Mouse (Mus musculus): ENCODE measurements around the gene Appl1. TPM values are rescaled to one million over a fixed set of nuclear protein-coding genes. Genes with fewer than 3 reads are reported as not detected.

Appl1 gene
- 43.1 and 50.1 TPM in 2 replicates for polyA plus RNA-seq (2016; fragmentation: Nextera tagmentation; extraction: Ambion mirVana)

DNA sequence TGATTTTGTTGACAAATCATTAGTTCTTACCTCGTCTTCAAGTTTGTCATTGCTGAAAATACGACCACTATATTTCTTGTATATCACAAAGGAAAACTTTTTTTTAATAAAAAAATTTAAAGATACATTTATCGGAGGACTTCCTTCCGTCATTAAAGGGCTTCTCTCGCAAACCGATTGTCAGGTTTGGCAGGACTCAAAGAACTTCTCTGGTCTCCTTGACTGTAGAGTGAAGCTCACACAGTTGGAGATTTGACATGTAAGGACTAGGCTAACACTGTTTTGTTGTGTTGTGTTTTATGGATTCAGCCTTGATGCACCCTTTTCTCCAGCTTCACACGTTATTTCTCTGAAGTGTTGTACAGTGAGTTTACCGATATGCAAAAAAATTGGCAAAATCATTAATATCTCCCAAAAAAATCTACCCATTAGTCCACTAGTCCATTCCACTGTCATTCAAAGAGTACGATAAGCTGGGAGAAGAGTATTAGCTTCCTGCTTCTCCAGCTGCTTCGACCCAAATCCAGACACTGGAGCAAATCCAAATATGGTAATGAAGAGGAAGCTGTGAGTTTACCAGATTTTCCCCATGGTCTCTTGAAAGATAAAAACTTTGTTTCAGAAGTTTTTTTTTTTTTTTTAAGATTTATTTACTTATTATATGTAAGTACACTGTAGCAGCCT, at the start of gene Appl1:
Appl1 (minus strand) TSS at position 127 of the 684 bp plus-strand sequence.
- Histone ChIP-seq H3K4me2 (replicated peaks) (peak within 1 kb of the TSS; percentile 66), H3K27me3 (replicated peaks) (no peaks in the 10 kb centered on the region), H3K4me3 (peak within 1 kb of the TSS; percentile 92), H3K9ac (peak within 1 kb of the TSS; percentile 90), H3K36me3 (no peaks in the 10 kb centered on the region), H3K4me1 (peaks cover 4% of the 10 kb centered on the region; the same call in 1 of the 2 replicates), H3K27ac (peak within 1 kb of the TSS; percentile 81), H3K9me3 (no peaks in the 10 kb centered on the region)
- ATAC-seq (ENCODE audit: low FRiP score, low read depth) = no peak
- WGBS = 52% methylated on average over 10 of the region's 10 CpGs

DNA sequence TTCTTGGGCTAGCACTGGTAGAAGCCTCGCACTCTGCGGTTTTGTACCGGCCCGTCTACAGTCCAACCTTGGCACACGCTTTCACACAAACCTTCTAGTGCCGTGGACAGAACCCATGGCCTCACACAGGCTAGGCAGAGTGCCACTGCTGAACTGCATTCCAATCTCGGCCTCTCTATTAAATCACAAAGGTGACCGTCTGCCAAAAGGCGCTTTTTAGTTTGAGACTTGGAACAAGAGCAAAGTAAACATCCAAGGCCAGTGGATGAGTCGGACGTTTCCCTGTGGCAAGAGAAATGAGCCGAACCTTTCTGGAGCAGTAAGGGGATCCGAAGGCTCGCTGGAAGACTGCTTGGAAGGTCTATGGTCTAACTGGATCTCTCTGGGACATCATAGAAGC, 48.8 kb upstream of the Appl1 start:
- H3K27me3 ChIP-seq (replicated peaks) = no peaks in the 10 kb centered on the region
- no peak for ATAC-seq (ENCODE audit: low FRiP score, low read depth)
- H3K4me3 ChIP-seq = no peak overlapping the region
- WGBS = 90% methylated on average over 14 of the region's 14 CpGs
- no peak overlapping the region for H3K4me2 ChIP-seq (replicated peaks)
- no peaks in the 10 kb centered on the region for H3K4me1 ChIP-seq
- no peaks in the 10 kb centered on the region for H3K36me3 ChIP-seq
- H3K27ac ChIP-seq = no peak overlapping the region
- H3K9me3 ChIP-seq = no peaks in the 10 kb centered on the region
- H3K9ac ChIP-seq = no peak overlapping the region

- Histone ChIP-seq H3K9ac (no peak overlapping the region), H3K27me3 (replicated peaks) (no peaks in the 10 kb centered on the region), H3K4me1 (no peaks in the 10 kb centered on the region), H3K36me3 (no peaks in the 10 kb centered on the region), H3K27ac (no peak overlapping the region), H3K9me3 (no peaks in the 10 kb centered on the region), H3K4me2 (replicated peaks) (no peak overlapping the region), H3K4me3 (no peak overlapping the region)
- WGBS = 90% methylated on average over 2 of the region's 2 CpGs
- ATAC-seq (ENCODE audit: low FRiP score, low read depth) = no peak
These were observed 46.9 kb upstream of the Appl1 start for GRCm38 (mm10) chr14:27017936-27018335.

DNA sequence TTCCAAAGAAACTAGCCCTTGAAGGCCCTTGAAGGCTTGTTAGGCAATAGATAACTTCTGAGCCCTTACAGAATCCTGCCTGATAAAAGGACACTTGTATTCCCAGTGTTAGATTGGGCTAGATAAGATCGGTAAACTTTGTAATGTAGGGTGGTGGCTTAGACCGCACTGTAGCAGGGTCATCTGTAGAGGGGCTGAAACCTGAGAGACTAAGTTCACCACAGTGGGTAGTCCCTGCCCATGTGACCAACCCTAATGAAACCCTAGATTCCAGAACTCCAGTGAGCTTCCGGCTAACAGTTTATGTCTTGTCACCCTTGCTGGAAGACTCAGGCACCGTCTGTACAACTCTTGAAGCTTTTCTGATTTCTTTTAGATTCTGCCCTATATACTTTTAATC, 42.6 kb upstream of the Appl1 start:
- no peaks in the 10 kb centered on the region for H3K9me3 ChIP-seq
- no peak for ATAC-seq (ENCODE audit: low FRiP score, low read depth)
- H3K27ac ChIP-seq = no peak overlapping the region
- no peaks in the 10 kb centered on the region for H3K4me1 ChIP-seq
- no peaks in the 10 kb centered on the region for H3K36me3 ChIP-seq
- H3K27me3 ChIP-seq (replicated peaks) = no peaks in the 10 kb centered on the region
- H3K4me2 ChIP-seq (replicated peaks) = no peak overlapping the region
- no peak overlapping the region for H3K9ac ChIP-seq
- H3K4me3 ChIP-seq = no peak overlapping the region
- 72% methylated on average over 4 of the region's 4 CpGs for WGBS

GRCm38 (mm10) chr14:27011561-27011960, 40.5 kb upstream of the Appl1 start:
- 81% methylated on average over 5 of the region's 5 CpGs for WGBS
- no peak for ATAC-seq (ENCODE audit: low FRiP score, low read depth)

GRCm38 (mm10) chr14:27005937-27006336, 34.9 kb upstream of the Appl1 start:
- Histone ChIP-seq H3K4me1 (no peaks in the 10 kb centered on the region), H3K4me3 (no peak overlapping the region), H3K27me3 (replicated peaks) (0 out of 2 replicates have a peak, but pooled peaks cover 2% of the 10 kb centered on the region), H3K4me2 (replicated peaks) (no peak overlapping the region), H3K9ac (no peak overlapping the region), H3K36me3 (no peaks in the 10 kb centered on the region), H3K9me3 (no peaks in the 10 kb centered on the region), H3K27ac (no peak overlapping the region)
- no peak for ATAC-seq (ENCODE audit: low FRiP score, low read depth)
- 32% methylated on average over 6 of the region's 6 CpGs for WGBS

More at GRCm38 (mm10) chr14:27011561-27011960, 40.5 kb upstream of the Appl1 start:
- no peaks in the 10 kb centered on the region for H3K4me1 ChIP-seq
- no peak overlapping the region for H3K27ac ChIP-seq
- no peaks in the 10 kb centered on the region for H3K36me3 ChIP-seq
- H3K9me3 ChIP-seq = no peaks in the 10 kb centered on the region
- no peaks in the 10 kb centered on the region for H3K27me3 ChIP-seq (replicated peaks)
- no peak overlapping the region for H3K9ac ChIP-seq
- no peak overlapping the region for H3K4me2 ChIP-seq (replicated peaks)
- H3K4me3 ChIP-seq = no peak overlapping the region

GRCm38 (mm10) chr14:27004906-27005305, 33.9 kb upstream of the Appl1 start:
- H3K4me3 ChIP-seq = no peak overlapping the region
- H3K27ac ChIP-seq = no peak overlapping the region
- no peak for ATAC-seq (ENCODE audit: low FRiP score, low read depth)
- WGBS = 83% methylated on average over 7 of the region's 7 CpGs
- H3K4me1 ChIP-seq = no peaks in the 10 kb centered on the region
- 0 out of 2 replicates have a peak, but pooled peaks cover 2% of the 10 kb centered on the region for H3K27me3 ChIP-seq (replicated peaks)
- H3K4me2 ChIP-seq (replicated peaks) = no peak overlapping the region
- H3K36me3 ChIP-seq = no peaks in the 10 kb centered on the region
- no peak overlapping the region for H3K9ac ChIP-seq
- H3K9me3 ChIP-seq = no peaks in the 10 kb centered on the region

- Histone ChIP-seq H3K27ac (no peak overlapping the region), H3K9ac (no peak overlapping the region), H3K9me3 (no peaks in the 10 kb centered on the region), H3K4me3 (no peak overlapping the region), H3K4me1 (no peaks in the 10 kb centered on the region), H3K4me2 (replicated peaks) (no peak overlapping the region), H3K27me3 (replicated peaks) (0 out of 2 replicates have a peak, but pooled peaks cover 2% of the 10 kb centered on the region), H3K36me3 (no peaks in the 10 kb centered on the region)
- ATAC-seq (ENCODE audit: low FRiP score, low read depth) = no peak
- WGBS = 3% methylated on average over 11 of the region's 11 CpGs
These were observed 29.4 kb upstream of the Appl1 start for GRCm38 (mm10) chr14:27000386-27000785.

DNA sequence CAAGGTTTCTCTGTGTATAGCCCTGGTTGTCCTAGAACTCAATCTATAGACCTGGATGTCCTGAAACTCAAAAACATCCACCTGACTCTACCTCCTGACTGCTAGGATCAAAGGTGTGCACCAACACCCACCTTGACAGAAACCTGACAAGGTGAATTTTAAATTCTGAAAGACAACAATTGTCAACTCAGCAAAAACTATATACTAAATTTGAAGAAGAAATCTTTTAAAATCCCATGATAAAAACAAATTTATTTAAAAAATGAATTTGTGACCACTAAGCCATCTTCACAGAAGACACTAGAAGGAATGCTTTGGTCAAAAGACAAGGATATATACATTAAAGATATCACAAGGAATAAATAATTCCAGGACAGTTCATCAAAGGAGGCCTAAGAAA, 25.2 kb upstream of the Appl1 start:
- Histone ChIP-seq H3K27me3 (replicated peaks) (0 out of 2 replicates have a peak, but pooled peaks cover under 1% of the 10 kb centered on the region), H3K4me2 (replicated peaks) (no peak overlapping the region), H3K4me1 (peaks cover 3% of the 10 kb centered on the region; the same call in 1 of the 2 replicates), H3K27ac (no peak overlapping the region), H3K9ac (no peak overlapping the region), H3K4me3 (no peak overlapping the region), H3K36me3 (no peaks in the 10 kb centered on the region), H3K9me3 (no peaks in the 10 kb centered on the region)
- ATAC-seq (ENCODE audit: low FRiP score, low read depth) = no peak

DNA sequence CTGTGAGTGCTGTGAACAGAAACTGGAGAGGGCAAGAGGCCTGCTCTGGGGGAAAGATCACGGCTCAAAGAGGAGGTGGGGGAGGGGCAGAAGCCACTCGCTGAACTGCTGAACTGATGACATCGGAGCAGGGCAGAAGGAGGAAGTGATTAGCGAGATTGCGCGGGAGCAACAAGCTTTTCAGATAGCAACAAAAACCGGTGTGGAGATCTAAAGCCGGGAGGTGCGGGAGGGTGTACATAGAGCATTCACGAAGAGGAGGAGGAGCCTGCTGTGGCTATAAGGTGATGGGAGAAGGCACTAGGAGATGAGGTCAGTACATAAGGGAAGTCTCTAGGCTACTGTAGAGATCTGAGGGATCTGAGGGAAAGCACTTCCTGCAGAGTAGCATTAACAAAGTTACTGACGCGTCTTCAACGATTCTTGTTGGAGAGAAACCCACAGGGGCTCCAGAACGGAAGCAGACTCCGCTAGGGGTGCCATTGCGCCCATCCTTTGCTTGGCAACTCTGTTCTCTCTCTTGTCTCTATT, 23.2 kb upstream of the Appl1 start, which contains the start of gene Hesx1:
Hesx1 (plus strand) TSS at position 206 of the 531 bp plus-strand sequence.
- 11% methylated on average over 16 of the region's 16 CpGs for WGBS
- H3K9ac ChIP-seq = peak within 1 kb of the TSS; percentile 38; the same call in 1 of the 2 replicates
- peaks cover 3% of the 10 kb centered on the region; the same call in 1 of the 2 replicates for H3K4me1 ChIP-seq
- H3K4me2 ChIP-seq (replicated peaks) = peak within 1 kb of the TSS; percentile 61
- 0 out of 2 replicates have a peak within 1 kb of the TSS, but pooled peaks have one; percentile 3 for H3K4me3 ChIP-seq
- no peak for ATAC-seq (ENCODE audit: low FRiP score, low read depth)
- H3K9me3 ChIP-seq = no peaks in the 10 kb centered on the region
- H3K27ac ChIP-seq = no peak within 1 kb of the TSS
- H3K27me3 ChIP-seq (replicated peaks) = no peaks in the 10 kb centered on the region
- no peaks in the 10 kb centered on the region for H3K36me3 ChIP-seq

GRCm38 (mm10) chr14:26993427-26993826, 22.4 kb upstream of the Appl1 start:
- no peak overlapping the region for H3K27ac ChIP-seq
- no peak overlapping the region for H3K4me3 ChIP-seq
- H3K4me1 ChIP-seq = peaks cover 3% of the 10 kb centered on the region; the same call in 1 of the 2 replicates
- no peak for ATAC-seq (ENCODE audit: low FRiP score, low read depth)
- WGBS = 82% methylated on average over 3 of the region's 3 CpGs
- no peak overlapping the region for H3K9ac ChIP-seq
- H3K36me3 ChIP-seq = no peaks in the 10 kb centered on the region
- no peaks in the 10 kb centered on the region for H3K27me3 ChIP-seq (replicated peaks)
- H3K4me2 ChIP-seq (replicated peaks) = no peak overlapping the region
- H3K9me3 ChIP-seq = no peaks in the 10 kb centered on the region

GRCm38 (mm10) chr14:26991622-26992021, 20.6 kb upstream of the Appl1 start:
- no peak for ATAC-seq (ENCODE audit: low FRiP score, low read depth)
- Histone ChIP-seq H3K36me3 (no peaks in the 10 kb centered on the region), H3K27me3 (replicated peaks) (no peaks in the 10 kb centered on the region), H3K4me1 (peaks cover 3% of the 10 kb centered on the region; the same call in 1 of the 2 replicates), H3K9ac (no peak overlapping the region), H3K27ac (no peak overlapping the region), H3K9me3 (no peaks in the 10 kb centered on the region), H3K4me2 (replicated peaks) (no peak overlapping the region), H3K4me3 (no peak overlapping the region)
- 50% methylated on average over 18 of the region's 18 CpGs for WGBS
